Mouse (Mus musculus): ENCODE data around the gene Cyb561.

- no peak for TF ChIP-seq CTCF (IDR thresholded peaks at IDR 0.05; ENCODE audit: borderline replicate concordance, extremely low read depth, insufficient read depth, insufficient read length)
- no peak for TF ChIP-seq POLR2A (IDR thresholded peaks at IDR 0.05; ENCODE audit: borderline replicate concordance, extremely low read depth, insufficient read depth, insufficient read length, poor library complexity, severe bottlenecking)
These were observed 4.4 kb upstream of the Cyb561 start for GRCm38 (mm10) chr11:105957501-105957900.

All from brain, embryonic 14.5 days (tissue).